Mouse (Mus musculus) brain, embryonic 14.5 days (tissue): ENCODE results near the gene Pdlim3. TPM values are rescaled to one million over a fixed set of nuclear protein-coding genes. Genes with fewer than 3 reads are reported as not detected.
"Not testable (repeated sequence)": the region's sequence is repeated elsewhere in the genome, so short reads cannot be mapped to it uniquely, and the experiment has no call there.

Experiments
- DNase-seq: peaks from one replicate; pipeline ENCODE4 v3.0.0-alpha.2; 2011; ENCODE audit warnings: low read depth
- CTCF ChIP-seq: fragments of 200-500 bp; IDR thresholded peaks from 2 replicates; pipeline ENCODE4 v1.5.1; 2012; ENCODE audit warnings: inconsistent platforms, mild to moderate bottlenecking, moderate library complexity, borderline replicate concordance; ENCODE audit not compliant: insufficient read depth, insufficient read length; ENCODE audit errors: extremely low read depth
- POLR2A ChIP-seq: fragments of 200-500 bp; IDR thresholded peaks from 2 replicates; pipeline ENCODE4 v1.6.1; 2012; ENCODE audit warnings: mild to moderate bottlenecking, inconsistent platforms, borderline replicate concordance; ENCODE audit not compliant: poor library complexity, insufficient read depth, insufficient read length, severe bottlenecking; ENCODE audit errors: extremely low read depth
- polyA plus RNA-seq: library from polyadenylated mRNA; depleted of rRNA; stranded (reverse); fragments of >200 nt; gene quantifications from 2 replicates; pipeline ENCODE4 v1.2.3, GENCODE M21; 2012; rRNA removed

The Pdlim3 gene
- 13.0 and 14.8 TPM in 2 replicates for polyA plus RNA-seq

- peak; percentile 58 for DNase-seq
These were observed at the start of gene Pdlim3 for GRCm38 (mm10) chr8:45885202-45885685. Pdlim3 (plus strand) TSS chr8:45885461.

GRCm38 (mm10) chr8:45843306-45843705, 42.0 kb upstream of the Pdlim3 start:
- no peak for TF ChIP-seq CTCF
- no peak for TF ChIP-seq POLR2A
- peak; percentile 50 for DNase-seq

More at GRCm38 (mm10) chr8:45885202-45885685, at the start of gene Pdlim3:
- TF ChIP-seq POLR2A: no peak
- TF ChIP-seq CTCF: no peak

GRCm38 (mm10) chr8:45844097-45844885, 41.0 kb upstream of the Pdlim3 start:
- peak; percentile 97 for DNase-seq
- no peak for TF ChIP-seq POLR2A
- no peak for TF ChIP-seq CTCF

GRCm38 (mm10) chr8:45844911-45845481, 40.3 kb upstream of the Pdlim3 start:
- TF ChIP-seq POLR2A: no peak
- TF ChIP-seq CTCF: no peak
- DNase-seq: peak; percentile 20

- no peak for TF ChIP-seq CTCF
- no peak for TF ChIP-seq POLR2A
- DNase-seq: peak; percentile 27
These were observed 39.4 kb upstream of the Pdlim3 start for GRCm38 (mm10) chr8:45845906-45846305.

- no peak for TF ChIP-seq POLR2A
- no peak for DNase-seq
These were observed 30.1 kb upstream of the Pdlim3 start for GRCm38 (mm10) chr8:45855118-45855517.

- TF ChIP-seq CTCF (no peak), POLR2A (no peak)
- no peak for DNase-seq
These were observed 27.5 kb upstream of the Pdlim3 start for GRCm38 (mm10) chr8:45857734-45858133.

GRCm38 (mm10) chr8:45858391-45858790, 26.9 kb upstream of the Pdlim3 start:
- TF ChIP-seq POLR2A (no peak), CTCF (no peak)
- peak; percentile 55 for DNase-seq

- DNase-seq: not testable (repeated sequence)
These were observed 13.7 kb upstream of the Pdlim3 start for GRCm38 (mm10) chr8:45871587-45871986.

- no peak for DNase-seq
- TF ChIP-seq CTCF (no peak), POLR2A (no peak)
These were observed 13.2 kb upstream of the Pdlim3 start for GRCm38 (mm10) chr8:45872077-45872476.

- no peak for TF ChIP-seq POLR2A
- no peak for TF ChIP-seq CTCF
- peak; percentile 96 for DNase-seq
These were observed 10.2 kb upstream of the Pdlim3 start for GRCm38 (mm10) chr8:45874945-45875626.
